Comparison of ENCODE assay signal across 8 mouse cellular contexts in genomic region chr19:43384346-43384977, GRCm38 (mm10). TPM values are rescaled to one million over a fixed set of nuclear protein-coding genes. Genes with fewer than 3 reads are reported as not detected.
DNase-seq lines count a peak whose midpoint lies in the region; ATAC-seq lines count a peak whose summit lies in the region.

No protein-coding gene starts in this region.

- DNase-seq in heart, postnatal 4 days: no peak
- peak; percentile 63 for DNase-seq in embryo, embryonic 10.5 days (ENCODE audit: low spot score)
- no peak for DNase-seq in frontal cortex, postnatal 10 days (ENCODE audit: low spot score in 2 of 2)
- DNase-seq in thymus, postnatal 4 days: no peak
- DNase-seq in cerebellum, adult 11-12 months: no peak

- no peak overlapping the region for H3K9ac ChIP-seq in heart, embryonic 16.5 days (ENCODE audit: low read length)
- no peak overlapping the region for H3K9ac ChIP-seq in hindbrain, embryonic 13.5 days
- H3K9ac ChIP-seq in midbrain, embryonic 15.5 days: no peak overlapping the region

- H3K4me2 ChIP-seq in heart, embryonic 16.5 days (ENCODE audit: low read depth, low read length): peak overlapping the region; percentile 72
- peak overlapping the region; percentile 54 for H3K4me2 ChIP-seq in hindbrain, embryonic 13.5 days
- peak overlapping the region; percentile 52 for H3K4me2 ChIP-seq in midbrain, embryonic 15.5 days

- 9% methylated on average over 19 of the region's 19 CpGs for WGBS in heart, embryonic 16.5 days
- 2% methylated on average over 19 of the region's 19 CpGs for WGBS in hindbrain, embryonic 13.5 days
- 3% methylated on average over 18 of the region's 19 CpGs for WGBS in midbrain, embryonic 15.5 days

- peaks cover 56% of the 10 kb centered on the region for H3K27me3 ChIP-seq in heart, embryonic 16.5 days (ENCODE audit: control insufficient read depth, insufficient read depth, low read length)
- peaks cover 72% of the 10 kb centered on the region for H3K27me3 ChIP-seq in hindbrain, embryonic 13.5 days
- H3K27me3 ChIP-seq in midbrain, embryonic 15.5 days (replicated peaks): peaks cover 63% of the 10 kb centered on the region

- peak overlapping the region; percentile 52 for H3K4me3 ChIP-seq in heart, embryonic 16.5 days (ENCODE audit: low read length)
- H3K4me3 ChIP-seq in hindbrain, embryonic 13.5 days: peak overlapping the region; percentile 34
- peak overlapping the region; percentile 24 for H3K4me3 ChIP-seq in midbrain, embryonic 15.5 days

- ATAC-seq in heart, embryonic 16.5 days (replicated peaks; ENCODE audit: extremely low read depth, insufficient read depth, low FRiP score): no peak
- ATAC-seq in hindbrain, embryonic 13.5 days (ENCODE audit: low FRiP score): no peak
- ATAC-seq in midbrain, embryonic 15.5 days (replicated peaks): no peak

- peaks cover 22% of the 10 kb centered on the region for H3K4me1 ChIP-seq in heart, embryonic 16.5 days (ENCODE audit: control insufficient read depth, insufficient read depth, low read length)
- peaks cover 32% of the 10 kb centered on the region for H3K4me1 ChIP-seq in hindbrain, embryonic 13.5 days (replicated peaks)
- peaks cover 34% of the 10 kb centered on the region for H3K4me1 ChIP-seq in midbrain, embryonic 15.5 days

- H3K36me3 ChIP-seq in heart, embryonic 16.5 days (ENCODE audit: control insufficient read depth, insufficient read depth): no peaks in the 10 kb centered on the region
- no peaks in the 10 kb centered on the region for H3K36me3 ChIP-seq in hindbrain, embryonic 13.5 days
- H3K36me3 ChIP-seq in midbrain, embryonic 15.5 days (replicated peaks): no peaks in the 10 kb centered on the region

- H3K27ac ChIP-seq in heart, embryonic 16.5 days (ENCODE audit: low read length): no peak overlapping the region
- H3K27ac ChIP-seq in hindbrain, embryonic 13.5 days: no peak overlapping the region
- H3K27ac ChIP-seq in midbrain, embryonic 15.5 days: no peak overlapping the region

- H3K9me3 ChIP-seq in heart, embryonic 16.5 days (replicated peaks; ENCODE audit: control insufficient read depth, low read length): no peaks in the 10 kb centered on the region
- H3K9me3 ChIP-seq in hindbrain, embryonic 13.5 days: no peaks in the 10 kb centered on the region
- H3K9me3 ChIP-seq in midbrain, embryonic 15.5 days: no peaks in the 10 kb centered on the region

RNA-seq across cellular contexts. Expression of gene Hpse2, which starts 3.7 kb away (rescaled TPM):
- polyA plus RNA-seq in heart, embryonic 16.5 days (2015; fragmentation: Nextera tagmentation; extraction: Ambion mirVana): 0.96 and 0.99 TPM in 2 replicates
- 1 to 10 TPM in 1 of 2 experiments, under 1 TPM in 1; 0.71 to 1.4 TPM for total RNA-seq in heart, postnatal 4 days (2021)
- 0.05 and 0.22 TPM in 2 replicates for polyA plus RNA-seq in hindbrain, embryonic 13.5 days (2015; fragmentation: Nextera tagmentation; extraction: Ambion mirVana)
- 0.08 and 0.18 TPM in 2 replicates for polyA plus RNA-seq in midbrain, embryonic 15.5 days (2015; fragmentation: Nextera tagmentation; extraction: Ambion mirVana)

RNA-seq across cellular contexts. Expression of gene Cnnm1, which starts 55.8 kb away (rescaled TPM):
- polyA plus RNA-seq in heart, embryonic 16.5 days (2015; fragmentation: Nextera tagmentation; extraction: Ambion mirVana): 0.07 and 0.08 TPM in 2 replicates
- under 1 TPM; 0.10 to 0.11 TPM for total RNA-seq in heart, postnatal 4 days (2021)
- 1.1 and 1.8 TPM in 2 replicates for polyA plus RNA-seq in hindbrain, embryonic 13.5 days (2015; fragmentation: Nextera tagmentation; extraction: Ambion mirVana)
- polyA plus RNA-seq in midbrain, embryonic 15.5 days (2015; fragmentation: Nextera tagmentation; extraction: Ambion mirVana): 2.1 and 3.3 TPM in 2 replicates
